Mouse (Mus musculus): Measurements from ENCODE around the gene Meltf. TPM values are rescaled to one million over a fixed set of nuclear protein-coding genes. Genes with fewer than 3 reads are reported as not detected.
A peak's percentile ranks its signal among the peaks of the same experiment; 100 is the strongest.

The Meltf gene
- not detected for total RNA-seq (2022)

- DNase-seq, result peak; percentile 50
Observed at GRCm38 (mm10) chr16:31878573-31879257, at the start of gene Meltf. Gene Meltf, plus strand, starts transcription at chr16:31878810.

- DNase-seq, result no peak
Observed at GRCm38 (mm10) chr16:31830726-31831125, 47.9 kb upstream of the Meltf start.

GRCm38 (mm10) chr16:31832630-31833422 is 45.8 kb upstream of the Meltf start:
- DNase-seq, result no peak

- no peak for DNase-seq
Observed at GRCm38 (mm10) chr16:31834011-31834584, 44.5 kb upstream of the Meltf start.

- DNase-seq, result no peak
Observed at GRCm38 (mm10) chr16:31834662-31835318, 43.8 kb upstream of the Meltf start.

- DNase-seq, result no peak
Observed at GRCm38 (mm10) chr16:31837362-31837761, 41.2 kb upstream of the Meltf start.

GRCm38 (mm10) chr16:31844246-31844645 is 34.4 kb upstream of the Meltf start:
- no peak for DNase-seq

- DNase-seq, result no peak
Observed at GRCm38 (mm10) chr16:31846763-31847162, 31.8 kb upstream of the Meltf start.

- no peak for DNase-seq
Observed at GRCm38 (mm10) chr16:31863920-31864319, 14.7 kb upstream of the Meltf start.

GRCm38 (mm10) chr16:31865242-31865641 is 13.4 kb upstream of the Meltf start:
- no peak for DNase-seq

GRCm38 (mm10) chr16:31866911-31867310 is 11.7 kb upstream of the Meltf start:
- no peak for DNase-seq

GRCm38 (mm10) chr16:31867736-31868135 is 10.9 kb upstream of the Meltf start:
- no peak for DNase-seq

- no peak for DNase-seq
Observed at GRCm38 (mm10) chr16:31873721-31874120, 4.9 kb upstream of the Meltf start.

- no peak for DNase-seq
Observed at GRCm38 (mm10) chr16:31875391-31875790, 3.2 kb upstream of the Meltf start.

GRCm38 (mm10) chr16:31876386-31876785 is 2.2 kb upstream of the Meltf start:
- DNase-seq, result no peak

GRCm38 (mm10) chr16:31878052-31878451 is 558 bp upstream of the Meltf start:
- no peak for DNase-seq

- DNase-seq, result no peak
Observed at GRCm38 (mm10) chr16:31880146-31880840, 1.7 kb downstream of the Meltf start.

- no peak for DNase-seq
Observed at GRCm38 (mm10) chr16:31882381-31882908, 3.8 kb downstream of the Meltf start.

GRCm38 (mm10) chr16:31883302-31883701 is 4.7 kb downstream of the Meltf start:
- DNase-seq, result no peak

GRCm38 (mm10) chr16:31883902-31884301 is 5.3 kb downstream of the Meltf start:
- DNase-seq, result no peak

- DNase-seq, result no peak
Observed at GRCm38 (mm10) chr16:31890907-31891306, 12.3 kb downstream of the Meltf start.
